Mouse (Mus musculus) spleen, embryonic (tissue): ENCODE measurements at regions not wholly inside any gene's neighbourhood (a gene's known extent, or its start where the extent isn't known, plus 50 kb on each side); places are given as distances from the start of the nearest gene placed in this dataset.
"Not testable (repeated sequence)": the region's sequence is repeated elsewhere in the genome, so short reads cannot be mapped to it uniquely, and the experiment has no call there.

Experiments
- CTCF ChIA-PET: fragments of 350-600 bp; sonication (Branson Sonifier 250); formaldehyde crosslinking; loops from one replicate; lab custom pipeline; 2022; lab: Charles Lee

GRCm38 (mm10) chr14:48607131-48607530, 66.5 kb downstream of the Otx2 start:
- CTCF ChIA-PET = no interaction called here

GRCm38 (mm10) chr14:48603490-48603889, 70.1 kb downstream of the Otx2 start:
- CTCF ChIA-PET = no interaction called here

- CTCF ChIA-PET = no interaction called here
Measured at GRCm38 (mm10) chr14:48594334-48594733, 79.3 kb downstream of the Otx2 start.

GRCm38 (mm10) chr14:48593363-48593762, 80.3 kb downstream of the Otx2 start:
- CTCF ChIA-PET = no interaction called here

- CTCF ChIA-PET = interaction anchor here (0.5 kb wide), 1 partner anchor 849 kb away, joined by 3 read pairs; no protein-coding TSS in a partner anchor
Measured at GRCm38 (mm10) chr14:48591483-48592230, 82.0 kb downstream of the Otx2 start.

GRCm38 (mm10) chr14:48590426-48590825, 83.2 kb downstream of the Otx2 start:
- CTCF ChIA-PET = no interaction called here

- CTCF ChIA-PET = no interaction called here
Measured at GRCm38 (mm10) chr14:48589702-48590325, 83.8 kb downstream of the Otx2 start.

GRCm38 (mm10) chr14:48585820-48586219, 87.8 kb downstream of the Otx2 start:
- CTCF ChIA-PET = no interaction called here

- CTCF ChIA-PET = no interaction called here
Measured at GRCm38 (mm10) chr14:48584571-48584970, 89.0 kb downstream of the Otx2 start.

- CTCF ChIA-PET = no interaction called here
Measured at GRCm38 (mm10) chr14:48583516-48583915, 90.1 kb downstream of the Otx2 start.

- CTCF ChIA-PET = no interaction called here
Measured at GRCm38 (mm10) chr14:48582080-48582479, 91.5 kb downstream of the Otx2 start.

GRCm38 (mm10) chr14:48581308-48581707, 92.3 kb downstream of the Otx2 start:
- CTCF ChIA-PET = not testable (repeated sequence)

- CTCF ChIA-PET = no interaction called here
Measured at GRCm38 (mm10) chr14:48580396-48580795, 93.2 kb downstream of the Otx2 start.

GRCm38 (mm10) chr14:48579985-48580384, 93.6 kb downstream of the Otx2 start:
- CTCF ChIA-PET = no interaction called here
